In genomic region chr13:95953636-95954035, GRCm38 (mm10) we compare ENCODE assay signal across 22 mouse cellular contexts.
DNase-seq lines count a peak whose midpoint lies in the region; ATAC-seq lines count a peak whose summit lies in the region.
"Had no signal": no experiment of that assay in that cellular context is flagged by ENCODE, and none has a peak within 500 bp of the region (broad histone marks: within the 10 kb centered on the region; RNA-seq: fewer than 3 reads in every experiment).

No protein-coding gene starts in this region.

- ATAC-seq in forebrain, embryonic 15.5 days (replicated peaks) = 0 out of 2 replicates have a peak, but pooled peaks have one; percentile 23
- peak; percentile 26; the same call in 1 of the 2 replicates for ATAC-seq in hindbrain, embryonic 14.5 days (ENCODE audit: low FRiP score)
- ATAC-seq in hindbrain, embryonic 11.5 days (ENCODE audit: low FRiP score) = no peak
- ATAC-seq in midbrain, embryonic 15.5 days (replicated peaks) = peak; percentile 56; the same call in 1 of the 2 replicates
- ATAC-seq: intestine, postnatal 0 days had no signal

- no peaks in the 10 kb centered on the region for H3K36me3 ChIP-seq in forebrain, embryonic 15.5 days
- no peaks in the 10 kb centered on the region for H3K36me3 ChIP-seq in forebrain, embryonic 10.5 days (replicated peaks)
- H3K36me3 ChIP-seq in hindbrain, embryonic 14.5 days (replicated peaks; ENCODE audit: control insufficient read depth, insufficient read depth) = no peaks in the 10 kb centered on the region
- no peaks in the 10 kb centered on the region for H3K36me3 ChIP-seq in hindbrain, embryonic 11.5 days (ENCODE audit: control insufficient read depth, insufficient read depth, low read length)
- H3K36me3 ChIP-seq in midbrain, embryonic 15.5 days (replicated peaks) = no peaks in the 10 kb centered on the region
- H3K36me3 ChIP-seq: heart, embryonic 13.5 days; kidney, embryonic 15.5 days; limb, embryonic 15.5 days; neural tube, embryonic 12.5 days had no signal

- 0 out of 2 replicates have a peak, but pooled peaks cover 4% of the 10 kb centered on the region for H3K4me1 ChIP-seq in forebrain, embryonic 15.5 days
- peaks cover 11% of the 10 kb centered on the region; the same call in 1 of the 2 replicates for H3K4me1 ChIP-seq in forebrain, embryonic 10.5 days
- peaks cover 5% of the 10 kb centered on the region; the same call in 1 of the 2 replicates for H3K4me1 ChIP-seq in hindbrain, embryonic 14.5 days (replicated peaks; ENCODE audit: control insufficient read depth, insufficient read depth, low read length)
- H3K4me1 ChIP-seq in hindbrain, embryonic 11.5 days (replicated peaks; ENCODE audit: control insufficient read depth, insufficient read depth, low read length) = no peaks in the 10 kb centered on the region
- peaks cover 4% of the 10 kb centered on the region; the same call in 1 of the 2 replicates for H3K4me1 ChIP-seq in midbrain, embryonic 15.5 days

- H3K9me3 ChIP-seq in forebrain, embryonic 15.5 days = no peaks in the 10 kb centered on the region
- H3K9me3 ChIP-seq in forebrain, embryonic 10.5 days = no peaks in the 10 kb centered on the region
- H3K9me3 ChIP-seq in hindbrain, embryonic 14.5 days (ENCODE audit: control insufficient read depth, low read length) = no peaks in the 10 kb centered on the region
- no peaks in the 10 kb centered on the region for H3K9me3 ChIP-seq in hindbrain, embryonic 11.5 days (ENCODE audit: control insufficient read depth, low read length)
- no peaks in the 10 kb centered on the region for H3K9me3 ChIP-seq in midbrain, embryonic 15.5 days
- H3K9me3 ChIP-seq: heart, embryonic 13.5 days; kidney, embryonic 15.5 days; limb, embryonic 15.5 days; neural tube, embryonic 12.5 days had no signal

- H3K27ac ChIP-seq in forebrain, embryonic 15.5 days (replicated peaks) = no peak overlapping the region
- H3K27ac ChIP-seq in forebrain, embryonic 10.5 days = no peak overlapping the region
- no peak overlapping the region for H3K27ac ChIP-seq in hindbrain, embryonic 14.5 days
- no peak overlapping the region for H3K27ac ChIP-seq in hindbrain, embryonic 11.5 days (ENCODE audit: low read depth, low read length)
- H3K27ac ChIP-seq in midbrain, embryonic 15.5 days = no peak overlapping the region
- H3K27ac ChIP-seq: heart, embryonic 13.5 days; kidney, embryonic 15.5 days; limb, embryonic 15.5 days; liver, embryonic 14.5 days; neural tube, embryonic 12.5 days had no signal

- WGBS in forebrain, embryonic 15.5 days = 42% methylated on average over 4 of the region's 4 CpGs
- 71% methylated on average over 4 of the region's 4 CpGs for WGBS in forebrain, embryonic 10.5 days
- WGBS in hindbrain, embryonic 14.5 days = 27% methylated on average over 4 of the region's 4 CpGs
- 45% methylated on average over 4 of the region's 4 CpGs for WGBS in hindbrain, embryonic 11.5 days
- WGBS in midbrain, embryonic 15.5 days = 18% methylated on average over 4 of the region's 4 CpGs

- no peaks in the 10 kb centered on the region for H3K27me3 ChIP-seq in forebrain, embryonic 15.5 days
- no peaks in the 10 kb centered on the region; the same call in 1 of the 2 replicates for H3K27me3 ChIP-seq in forebrain, embryonic 10.5 days (ENCODE audit: poor library complexity, severe bottlenecking)
- H3K27me3 ChIP-seq in hindbrain, embryonic 14.5 days (ENCODE audit: control insufficient read depth, insufficient read depth, low read length) = no peaks in the 10 kb centered on the region
- no peaks in the 10 kb centered on the region for H3K27me3 ChIP-seq in hindbrain, embryonic 11.5 days (ENCODE audit: control insufficient read depth, insufficient read depth, low read length)
- no peaks in the 10 kb centered on the region for H3K27me3 ChIP-seq in midbrain, embryonic 15.5 days (replicated peaks)
- H3K27me3 ChIP-seq: heart, embryonic 13.5 days; kidney, embryonic 15.5 days; limb, embryonic 15.5 days; neural tube, embryonic 12.5 days had no signal

- H3K4me2 ChIP-seq in forebrain, embryonic 15.5 days (replicated peaks) = no peak overlapping the region
- H3K4me2 ChIP-seq in hindbrain, embryonic 14.5 days (replicated peaks) = no peak overlapping the region
- H3K4me2 ChIP-seq in hindbrain, embryonic 11.5 days (replicated peaks; ENCODE audit: low read depth, low read length) = no peak overlapping the region
- H3K4me2 ChIP-seq in midbrain, embryonic 15.5 days = no peak overlapping the region
- H3K4me2 ChIP-seq: heart, embryonic 13.5 days; kidney, embryonic 15.5 days; limb, embryonic 15.5 days; lung, embryonic 14.5 days; neural tube, embryonic 12.5 days had no signal

- no peak for DNase-seq in forebrain, embryonic 10.5 days (ENCODE audit: extremely low spot score, low spot score)
- no peak for DNase-seq in hindbrain, embryonic 14.5 days (ENCODE audit: low spot score)
- DNase-seq in hindbrain, embryonic 11.5 days (ENCODE audit: low spot score) = no peak
- peak; percentile 24 for DNase-seq in thymus, postnatal 0 days (ENCODE audit: low spot score)
- DNase-seq in thymus, postnatal 25 days = no peak
- no peak for DNase-seq in gastrocnemius, postnatal 4 days (ENCODE audit: low spot score in 2 of 2)
- DNase-seq: adrenal gland, postnatal 14 days; cerebellum, adult 9-10 months; gastrocnemius, postnatal 10 days; heart, adult 18-20 months; heart, postnatal 14 days; kidney, postnatal 4 days; left cerebral cortex, postnatal 4 days; lung, embryonic 14.5 days had no signal

- no peak overlapping the region for H3K9ac ChIP-seq in forebrain, embryonic 15.5 days (replicated peaks)
- no peak overlapping the region for H3K9ac ChIP-seq in hindbrain, embryonic 14.5 days
- H3K9ac ChIP-seq in hindbrain, embryonic 11.5 days (ENCODE audit: low read depth, low read length) = no peak overlapping the region
- no peak overlapping the region for H3K9ac ChIP-seq in midbrain, embryonic 15.5 days
- H3K9ac ChIP-seq: heart, embryonic 13.5 days; kidney, embryonic 15.5 days; limb, embryonic 15.5 days; liver, embryonic 14.5 days; lung, embryonic 14.5 days; neural tube, embryonic 12.5 days had no signal

- H3K4me3 ChIP-seq in forebrain, embryonic 15.5 days = no peak overlapping the region
- no peak overlapping the region for H3K4me3 ChIP-seq in forebrain, embryonic 10.5 days
- no peak overlapping the region for H3K4me3 ChIP-seq in hindbrain, embryonic 14.5 days (replicated peaks; ENCODE audit: low read length)
- H3K4me3 ChIP-seq in hindbrain, embryonic 11.5 days (ENCODE audit: low read depth, low read length) = no peak overlapping the region
- H3K4me3 ChIP-seq in midbrain, embryonic 15.5 days = no peak overlapping the region
- H3K4me3 ChIP-seq: heart, embryonic 13.5 days; kidney, embryonic 15.5 days; limb, embryonic 15.5 days; neural tube, embryonic 12.5 days had no signal
